Mouse (Mus musculus): ENCODE measurements around the gene Dbx2. TPM values are rescaled to one million over a fixed set of nuclear protein-coding genes. Genes with fewer than 3 reads are reported as not detected.

Dbx2 gene
- polyA plus RNA-seq, 1 experiment from 2014 or later = 3.6 TPM

DNA sequence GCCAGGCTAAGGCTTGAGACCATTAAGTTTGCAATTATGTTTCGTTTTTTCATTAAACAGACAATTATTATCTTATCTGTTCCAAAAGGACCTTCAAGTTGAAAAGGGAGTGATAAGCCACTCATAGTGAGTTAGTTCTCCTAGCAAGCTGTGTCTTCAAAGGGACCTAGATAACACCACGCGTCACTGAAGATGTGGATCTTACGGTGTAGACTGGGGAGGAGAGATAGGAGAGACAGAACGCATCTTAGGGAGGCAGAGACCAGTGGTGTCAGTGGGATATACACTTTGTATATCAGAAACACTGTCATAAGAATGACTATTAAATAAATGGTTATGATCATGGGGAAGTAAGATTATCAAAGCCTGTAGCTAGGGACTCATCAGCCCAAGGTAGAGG is 4.6 kb upstream of the Dbx2 start:
- DNase-seq (ENCODE audit: low spot score) = no peak
- Histone ChIP-seq H3K36me3 (no peaks in the 10 kb centered on the region), H3K4me1 (no peaks in the 10 kb centered on the region), H3K4me3 (no peak overlapping the region), H3K27ac (replicated peaks) (no peak overlapping the region), H3K9me3 (replicated peaks) (no peaks in the 10 kb centered on the region), H3K27me3 (ENCODE audit: low read depth, poor library complexity, severe bottlenecking) (peaks cover 42% of the 10 kb centered on the region)
- 90% methylated on average over 5 of the region's 5 CpGs for WGBS

DNA sequence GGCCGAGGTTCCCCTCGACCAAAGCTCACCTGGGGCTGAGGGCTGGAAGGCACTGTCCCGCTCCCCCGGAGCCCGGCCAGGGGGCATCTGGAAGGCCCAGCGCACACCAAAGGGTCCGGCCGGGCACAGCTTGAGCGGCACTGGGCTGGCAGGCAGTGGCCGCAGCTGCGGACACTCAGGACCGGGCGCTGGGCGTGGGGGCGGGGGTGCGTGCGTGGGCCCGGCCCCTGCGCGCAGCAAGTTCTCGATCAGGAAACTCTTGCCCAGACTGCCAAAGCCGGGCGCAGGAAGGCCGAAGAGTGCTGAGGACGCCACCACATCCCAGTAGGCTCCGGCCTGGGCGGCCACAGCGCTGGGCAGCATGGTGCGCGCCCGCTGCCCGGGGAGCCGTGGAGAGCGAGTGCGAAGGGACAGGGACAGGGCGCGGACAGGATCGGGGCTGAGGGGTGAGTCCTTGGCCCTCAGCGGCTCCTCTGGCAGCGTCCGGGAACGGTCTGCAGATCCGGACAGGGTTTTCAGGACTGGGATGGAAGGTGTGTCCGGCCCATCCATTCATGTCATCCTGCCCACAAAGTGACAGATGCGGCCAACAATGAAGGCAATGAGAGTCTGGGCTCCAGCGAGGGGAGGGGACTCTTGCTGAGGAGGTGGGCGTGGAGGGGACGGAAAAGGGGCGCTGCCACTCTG is 1.4 kb downstream of the Dbx2 start:
- peak overlapping the region; percentile 63 for H3K27ac ChIP-seq (replicated peaks)
- peaks cover 35% of the 10 kb centered on the region for H3K4me1 ChIP-seq
- DNase-seq (ENCODE audit: low spot score) = peak; percentile 62
- H3K27me3 ChIP-seq (ENCODE audit: low read depth, poor library complexity, severe bottlenecking) = peaks cover 93% of the 10 kb centered on the region
- no peaks in the 10 kb centered on the region for H3K36me3 ChIP-seq
- H3K4me3 ChIP-seq = peak overlapping the region; percentile 54
- WGBS = under 1% methylated on average over 49 of the region's 49 CpGs
- H3K9me3 ChIP-seq (replicated peaks) = no peaks in the 10 kb centered on the region

GRCm38 (mm10) chr15:95653812-95654210 is 1.9 kb downstream of the Dbx2 start:
- Histone ChIP-seq H3K27ac (replicated peaks) (peak overlapping the region; percentile 63), H3K36me3 (no peaks in the 10 kb centered on the region), H3K27me3 (ENCODE audit: low read depth, poor library complexity, severe bottlenecking) (peaks cover 94% of the 10 kb centered on the region), H3K4me1 (peaks cover 35% of the 10 kb centered on the region), H3K4me3 (peak overlapping the region; percentile 54), H3K9me3 (replicated peaks) (no peaks in the 10 kb centered on the region)
- peak; percentile 39 for DNase-seq (ENCODE audit: low spot score)
- 2% methylated on average over 6 of the region's 6 CpGs for WGBS

DNA sequence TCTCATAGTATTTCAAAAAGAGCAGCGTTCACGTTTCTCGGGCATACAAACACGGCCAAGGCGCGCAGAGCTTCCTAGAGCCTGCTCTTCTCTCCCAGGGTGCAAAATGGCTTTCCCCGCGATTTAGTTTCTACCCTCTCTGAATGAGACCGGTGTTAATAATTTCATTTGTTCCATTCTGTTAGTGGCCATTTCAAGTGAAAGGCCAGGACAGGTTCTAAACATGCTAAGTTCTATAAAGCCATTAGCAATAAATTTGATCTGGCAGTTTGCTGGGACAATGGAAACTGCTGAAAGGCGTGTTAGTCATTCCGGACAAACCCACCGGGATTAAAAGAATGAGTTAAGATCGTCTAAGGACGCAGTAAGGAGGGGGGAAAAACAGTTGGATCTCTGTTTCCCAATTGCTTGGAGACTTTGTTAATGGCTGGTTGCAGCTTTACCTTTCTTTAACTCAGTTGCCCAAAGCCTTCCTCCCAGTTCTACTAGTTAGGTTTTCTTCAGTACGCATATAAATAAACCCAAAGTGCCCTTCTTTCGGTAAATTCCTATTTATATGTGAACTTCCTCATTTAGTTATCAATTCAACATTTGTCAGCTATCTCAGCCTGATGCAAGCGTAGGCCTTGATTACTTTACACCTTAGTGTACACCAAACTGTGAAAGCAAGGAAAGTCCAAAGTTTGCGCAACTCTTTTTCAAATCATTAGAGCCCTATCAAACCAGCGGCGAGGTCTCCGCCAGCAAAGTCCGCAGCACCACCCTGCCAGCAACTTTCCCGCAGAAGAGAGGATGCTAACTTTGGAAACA is 2.7 kb downstream of the Dbx2 start:
- Histone ChIP-seq H3K4me1 (peaks cover 35% of the 10 kb centered on the region), H3K9me3 (replicated peaks) (no peaks in the 10 kb centered on the region), H3K27ac (replicated peaks) (no peak overlapping the region), H3K27me3 (ENCODE audit: low read depth, poor library complexity, severe bottlenecking) (peaks cover 98% of the 10 kb centered on the region), H3K4me3 (peak overlapping the region; percentile 54), H3K36me3 (no peaks in the 10 kb centered on the region)
- peak; percentile 41 for DNase-seq (ENCODE audit: low spot score)
- 2% methylated on average over 23 of the region's 23 CpGs for WGBS

GRCm38 (mm10) chr15:95651824-95652223 is 3.9 kb downstream of the Dbx2 start:
- peak; percentile 24 for DNase-seq (ENCODE audit: low spot score)
- peaks cover 35% of the 10 kb centered on the region for H3K4me1 ChIP-seq
- no peak overlapping the region for H3K27ac ChIP-seq (replicated peaks)
- no peaks in the 10 kb centered on the region for H3K9me3 ChIP-seq (replicated peaks)
- no peak overlapping the region for H3K4me3 ChIP-seq
- H3K36me3 ChIP-seq = no peaks in the 10 kb centered on the region
- peaks cover 100% of the 10 kb centered on the region for H3K27me3 ChIP-seq (ENCODE audit: low read depth, poor library complexity, severe bottlenecking)
- 1% methylated on average over 3 of the region's 3 CpGs for WGBS

DNA sequence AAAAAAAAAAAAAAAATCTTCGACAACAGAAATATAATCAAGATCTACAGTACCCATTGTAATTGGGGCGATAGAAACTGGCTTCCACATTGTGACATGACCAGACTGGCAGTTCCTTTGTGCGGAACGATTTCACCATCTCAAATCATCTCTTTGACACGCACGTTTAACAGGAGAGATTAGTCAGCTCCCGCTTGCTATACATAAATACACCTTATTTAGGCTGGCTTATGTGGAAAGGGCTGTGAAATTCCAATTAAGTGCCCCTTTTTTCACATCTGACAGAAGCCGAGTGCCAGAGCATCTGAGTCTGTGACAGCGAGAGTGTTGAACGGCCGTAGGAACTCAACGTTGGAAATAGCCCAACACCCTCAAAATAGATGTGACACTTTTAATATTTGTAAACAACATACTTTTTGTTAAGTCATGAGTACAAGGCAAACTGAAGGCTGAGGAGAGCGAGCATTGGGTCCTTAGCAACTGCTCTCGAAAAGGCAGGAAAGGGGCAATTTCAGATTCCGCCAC is 12.2 kb downstream of the Dbx2 start:
- 56% methylated on average over 15 of the region's 15 CpGs for WGBS
- Histone ChIP-seq H3K36me3 (no peaks in the 10 kb centered on the region), H3K9me3 (replicated peaks) (no peaks in the 10 kb centered on the region), H3K27ac (replicated peaks) (no peak overlapping the region), H3K4me1 (peaks cover 39% of the 10 kb centered on the region), H3K4me3 (no peak overlapping the region), H3K27me3 (ENCODE audit: low read depth, poor library complexity, severe bottlenecking) (peaks cover 98% of the 10 kb centered on the region)
- DNase-seq (ENCODE audit: low spot score) = peak; percentile 24

- DNase-seq (ENCODE audit: low spot score) = peak; percentile 50
- Histone ChIP-seq H3K4me1 (peaks cover 48% of the 10 kb centered on the region), H3K9me3 (replicated peaks) (no peaks in the 10 kb centered on the region), H3K27me3 (ENCODE audit: low read depth, poor library complexity, severe bottlenecking) (peaks cover 98% of the 10 kb centered on the region), H3K36me3 (no peaks in the 10 kb centered on the region), H3K27ac (replicated peaks) (peak overlapping the region; percentile 52; the same call in 1 of the 2 replicates), H3K4me3 (peak overlapping the region; percentile 34)
- 5% methylated on average over 11 of the region's 11 CpGs for WGBS
Measured at GRCm38 (mm10) chr15:95640347-95640746, 15.4 kb downstream of the Dbx2 start.

- peaks cover 98% of the 10 kb centered on the region for H3K27me3 ChIP-seq (ENCODE audit: low read depth, poor library complexity, severe bottlenecking)
- peak overlapping the region; percentile 52; the same call in 1 of the 2 replicates for H3K27ac ChIP-seq (replicated peaks)
- 30% methylated on average over 9 of the region's 9 CpGs for WGBS
- DNase-seq (ENCODE audit: low spot score) = no peak
- peak overlapping the region; percentile 34 for H3K4me3 ChIP-seq
- no peaks in the 10 kb centered on the region for H3K9me3 ChIP-seq (replicated peaks)
- no peaks in the 10 kb centered on the region for H3K36me3 ChIP-seq
- H3K4me1 ChIP-seq = peaks cover 48% of the 10 kb centered on the region
Measured at GRCm38 (mm10) chr15:95639829-95640134, 16.0 kb downstream of the Dbx2 start.

- Histone ChIP-seq H3K9me3 (replicated peaks) (no peaks in the 10 kb centered on the region), H3K4me1 (peaks cover 48% of the 10 kb centered on the region), H3K27ac (replicated peaks) (peak overlapping the region; percentile 52; the same call in 1 of the 2 replicates), H3K4me3 (peak overlapping the region; percentile 34), H3K36me3 (no peaks in the 10 kb centered on the region), H3K27me3 (ENCODE audit: low read depth, poor library complexity, severe bottlenecking) (peaks cover 98% of the 10 kb centered on the region)
- 36% methylated on average over 20 of the region's 20 CpGs for WGBS
- peak; percentile 60 for DNase-seq (ENCODE audit: low spot score)
Measured at GRCm38 (mm10) chr15:95639115-95639828, 16.5 kb downstream of the Dbx2 start.

GRCm38 (mm10) chr15:95624396-95624795 is 31.4 kb downstream of the Dbx2 start:
- no peaks in the 10 kb centered on the region for H3K27me3 ChIP-seq (ENCODE audit: low read depth, poor library complexity, severe bottlenecking)
- no peaks in the 10 kb centered on the region for H3K4me1 ChIP-seq
- H3K27ac ChIP-seq (replicated peaks) = no peak overlapping the region
- 89% methylated on average over 4 of the region's 4 CpGs for WGBS
- H3K9me3 ChIP-seq (replicated peaks) = no peaks in the 10 kb centered on the region
- H3K4me3 ChIP-seq = no peak overlapping the region
- DNase-seq (ENCODE audit: low spot score) = no peak
- H3K36me3 ChIP-seq = no peaks in the 10 kb centered on the region

DNA sequence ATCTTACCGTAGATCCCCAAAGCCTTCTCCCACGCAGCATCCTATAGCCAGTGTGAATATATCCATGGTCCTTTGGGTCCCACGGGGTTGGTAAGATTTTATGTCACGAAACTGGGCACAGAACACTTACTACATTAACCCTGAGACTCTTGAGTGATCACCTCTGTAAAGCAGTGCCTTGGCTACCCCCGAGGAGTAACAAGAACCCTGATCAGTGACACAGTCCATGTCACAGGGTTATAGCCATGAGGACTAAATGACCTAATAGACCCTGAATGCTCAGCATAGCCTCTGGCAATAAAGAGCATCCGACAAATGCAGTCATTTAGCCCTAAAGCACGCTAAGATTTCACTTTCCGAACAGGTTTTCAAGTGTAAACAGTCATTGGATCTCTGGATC is 33.0 kb downstream of the Dbx2 start:
- no peak overlapping the region for H3K27ac ChIP-seq (replicated peaks)
- no peak overlapping the region for H3K4me3 ChIP-seq
- no peaks in the 10 kb centered on the region for H3K27me3 ChIP-seq (ENCODE audit: low read depth, poor library complexity, severe bottlenecking)
- H3K4me1 ChIP-seq = no peaks in the 10 kb centered on the region
- WGBS = 84% methylated on average over 8 of the region's 8 CpGs
- H3K36me3 ChIP-seq = no peaks in the 10 kb centered on the region
- no peak for DNase-seq (ENCODE audit: low spot score)
- H3K9me3 ChIP-seq (replicated peaks) = no peaks in the 10 kb centered on the region

- WGBS = 82% methylated on average over 1 of the region's 1 CpGs
- DNase-seq (ENCODE audit: low spot score) = no peak
- Histone ChIP-seq H3K4me1 (peaks cover 14% of the 10 kb centered on the region), H3K27me3 (ENCODE audit: low read depth, poor library complexity, severe bottlenecking) (no peaks in the 10 kb centered on the region), H3K36me3 (no peaks in the 10 kb centered on the region), H3K27ac (replicated peaks) (no peak overlapping the region), H3K4me3 (no peak overlapping the region), H3K9me3 (replicated peaks) (no peaks in the 10 kb centered on the region)
Measured at GRCm38 (mm10) chr15:95612600-95612999, 43.2 kb downstream of the Dbx2 start.
